Mouse (Mus musculus): ENCODE measurements around the gene Rab7. TPM values are rescaled to one million over a fixed set of nuclear protein-coding genes. Genes with fewer than 3 reads are reported as not detected.

Rab7 gene
- 201 TPM for polyA plus RNA-seq (2014; fragmentation: Illumina TruSeq; extraction: RNeasy Lipid Tissue Mini Kit (QIAGEN cat#74804); ENCODE audit: low read depth, low replicate concordance)

DNA sequence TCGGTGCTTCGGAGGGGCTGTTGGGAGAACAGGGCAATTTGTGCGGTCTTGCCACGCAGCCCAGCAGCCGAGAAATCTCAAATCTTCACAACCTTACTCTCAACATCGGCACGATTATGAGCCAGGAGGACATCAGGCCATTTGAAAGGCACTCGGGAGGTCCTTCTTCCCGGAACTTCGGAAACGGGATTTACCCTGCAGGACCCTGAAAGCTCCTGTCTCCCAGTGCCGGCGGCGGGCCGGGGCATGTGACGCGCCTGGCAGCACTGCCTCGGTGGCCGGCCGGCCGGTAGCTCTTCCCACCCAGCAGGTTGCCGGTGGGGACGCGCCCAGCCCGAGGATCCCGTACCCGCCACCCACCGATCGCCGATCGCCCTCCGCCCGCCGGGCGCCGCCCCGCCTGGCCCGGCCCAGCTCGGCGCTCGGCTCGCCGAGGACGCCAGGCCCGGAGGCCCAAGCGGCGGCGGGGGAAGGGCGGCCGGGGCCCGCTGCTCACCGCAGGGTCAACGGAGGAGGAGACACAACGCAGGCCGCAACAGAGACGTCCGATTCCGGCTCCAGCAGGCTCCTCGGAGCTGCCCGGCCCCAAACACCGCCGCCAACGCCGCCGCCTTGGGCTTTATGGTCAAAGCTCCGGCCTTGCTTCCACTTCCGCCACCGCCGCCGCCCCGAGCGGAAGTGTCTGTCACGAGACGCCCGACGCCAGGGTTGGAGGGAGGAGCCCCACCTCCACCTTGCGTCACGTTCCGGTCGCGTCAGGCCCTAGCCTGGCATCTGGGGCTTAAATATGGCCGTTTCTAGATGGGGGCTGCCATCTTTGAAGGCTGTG is at the start of gene Rab7:
Rab7 (minus strand) TSS at position 694 of the 829 bp plus-strand sequence.

DNA sequence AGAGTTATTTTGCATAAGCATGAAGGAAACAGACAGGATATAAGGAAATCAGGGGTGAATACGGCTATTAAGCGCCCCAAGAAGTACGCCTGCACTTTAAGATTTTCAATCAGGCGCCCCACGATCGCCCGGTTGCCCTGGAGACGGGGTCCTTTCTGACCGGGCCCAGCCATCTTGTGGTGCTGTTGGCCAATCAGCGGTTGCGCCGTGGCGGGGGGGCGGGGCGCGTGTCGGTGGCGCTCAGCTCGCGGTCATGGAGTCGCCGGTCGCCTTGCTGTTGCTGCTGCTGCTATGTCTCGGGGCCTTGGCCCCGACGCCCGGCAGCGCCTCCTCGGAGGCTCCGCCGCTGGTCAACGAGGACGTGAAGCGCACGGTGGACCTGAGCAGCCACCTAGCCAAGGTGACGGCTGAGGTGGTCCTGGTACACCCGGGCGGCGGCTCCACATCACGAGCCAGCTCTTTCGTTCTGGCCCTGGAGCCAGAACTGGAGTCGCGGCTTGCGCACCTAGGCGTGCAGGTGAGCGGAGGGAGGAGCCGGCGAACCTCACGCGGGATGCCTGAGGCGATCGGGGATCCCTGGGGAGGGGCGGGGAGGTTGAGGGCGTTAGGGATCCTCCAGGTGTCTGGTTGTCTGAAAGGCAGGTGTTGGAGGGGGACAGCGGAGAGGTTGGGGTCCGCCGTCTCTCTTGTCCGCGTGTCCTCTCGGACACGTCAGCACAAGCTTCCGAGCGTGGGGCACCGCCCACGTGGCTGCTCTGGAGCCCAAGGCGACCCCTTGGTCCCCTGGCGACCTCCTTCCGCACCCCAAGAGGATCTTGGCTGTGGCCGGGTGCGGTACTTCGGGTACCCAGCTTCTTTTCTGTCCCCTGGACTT is 39.4 kb upstream of the Rab7 start, which contains the start of gene Rpn1:
Rpn1 (plus strand) TSS at position 205 of the 874 bp plus-strand sequence.

DNA sequence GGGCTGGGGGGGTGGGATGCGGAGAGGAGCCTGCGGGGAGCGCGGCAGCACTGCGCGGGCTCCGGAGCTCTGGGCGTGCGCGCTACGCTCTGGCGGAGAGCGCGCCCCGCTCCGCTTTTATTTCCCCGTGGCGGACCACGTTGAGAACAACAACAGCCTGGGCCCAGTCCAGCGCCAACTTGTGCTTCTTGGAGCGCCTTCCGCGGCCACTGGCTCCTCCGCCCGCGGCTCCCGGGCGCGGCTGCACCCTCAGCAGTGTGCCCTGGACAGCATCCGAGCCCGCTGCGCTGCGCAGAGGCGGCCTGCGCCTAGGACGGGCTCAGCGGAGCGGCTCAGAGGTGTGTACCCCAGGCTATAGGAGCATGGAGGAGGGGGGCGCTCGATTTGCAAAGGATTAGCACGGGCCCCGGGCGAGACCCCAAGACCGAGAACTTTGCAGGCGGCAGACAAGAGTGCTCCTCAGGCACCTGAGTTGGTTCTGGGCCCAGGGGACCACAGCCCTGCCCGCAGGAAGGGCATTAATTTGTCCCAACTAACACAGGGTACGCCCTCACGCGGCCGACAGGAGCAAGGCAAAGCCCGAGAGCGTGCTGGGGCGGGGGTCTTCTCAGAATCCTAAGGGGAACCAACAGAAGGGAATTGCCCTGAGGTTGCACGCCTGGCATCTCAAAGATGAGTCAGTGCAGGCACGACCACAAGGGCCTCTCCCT is 63.4 kb downstream of the Rab7 start, which contains the start of gene H1fx:
H1fx (minus strand) TSS at position 91 of the 710 bp plus-strand sequence.

Other genes with a start within 250 kb of the Rab7 start
- 26.8 TPM for gene Rab43, start 233.1 kb downstream of the Rab7 start, polyA plus RNA-seq (2014; fragmentation: Illumina TruSeq; extraction: RNeasy Lipid Tissue Mini Kit (QIAGEN cat#74804); ENCODE audit: low read depth, low replicate concordance)
- 2.6 TPM for gene Gm45140, start 209.5 kb downstream of the Rab7 start, polyA plus RNA-seq (2014; fragmentation: Illumina TruSeq; extraction: RNeasy Lipid Tissue Mini Kit (QIAGEN cat#74804); ENCODE audit: low read depth, low replicate concordance)
- gene Isy1, start 206.5 kb downstream of the Rab7 start, polyA plus RNA-seq (2014; fragmentation: Illumina TruSeq; extraction: RNeasy Lipid Tissue Mini Kit (QIAGEN cat#74804); ENCODE audit: low read depth, low replicate concordance): 12.2 TPM
- gene Cnbp, start 194.2 kb downstream of the Rab7 start, polyA plus RNA-seq (2014; fragmentation: Illumina TruSeq; extraction: RNeasy Lipid Tissue Mini Kit (QIAGEN cat#74804); ENCODE audit: low read depth, low replicate concordance): 550 TPM
- 15.0 TPM for gene Copg1, start 157.5 kb downstream of the Rab7 start, polyA plus RNA-seq (2014; fragmentation: Illumina TruSeq; extraction: RNeasy Lipid Tissue Mini Kit (QIAGEN cat#74804); ENCODE audit: low read depth, low replicate concordance)
- 5.2 TPM for gene Hmces, start 131.3 kb downstream of the Rab7 start, polyA plus RNA-seq (2014; fragmentation: Illumina TruSeq; extraction: RNeasy Lipid Tissue Mini Kit (QIAGEN cat#74804); ENCODE audit: low read depth, low replicate concordance)
- not detected for gene H1fx, start 63.6 kb downstream of the Rab7 start, polyA plus RNA-seq (2014; fragmentation: Illumina TruSeq; extraction: RNeasy Lipid Tissue Mini Kit (QIAGEN cat#74804); ENCODE audit: low read depth, low replicate concordance)
- gene Rpn1, start 39.2 kb upstream of the Rab7 start, polyA plus RNA-seq (2014; fragmentation: Illumina TruSeq; extraction: RNeasy Lipid Tissue Mini Kit (QIAGEN cat#74804); ENCODE audit: low read depth, low replicate concordance): 89.0 TPM
- 0.26 TPM for gene Gata2, start 148.6 kb upstream of the Rab7 start, polyA plus RNA-seq (2014; fragmentation: Illumina TruSeq; extraction: RNeasy Lipid Tissue Mini Kit (QIAGEN cat#74804); ENCODE audit: low read depth, low replicate concordance)
- gene Dnajb8, start 177.0 kb upstream of the Rab7 start, polyA plus RNA-seq (2014; fragmentation: Illumina TruSeq; extraction: RNeasy Lipid Tissue Mini Kit (QIAGEN cat#74804); ENCODE audit: low read depth, low replicate concordance): not detected